Mouse (Mus musculus) E14TG2a.4 (cell line): ENCODE measurements at regions not wholly inside any gene's neighbourhood (a gene's known extent, or its start where the extent isn't known, plus 50 kb on each side); places are given as distances from the start of the nearest gene placed in this dataset.
"Not testable (repeated sequence)": the region's sequence is repeated elsewhere in the genome, so short reads cannot be mapped to it uniquely, and the experiment has no call there.

Experiments used
- H3K27me3 ChIP-seq: 2 replicates; pipeline ENCODE4 v1.6.1; 2014; ENCODE audit warnings: low read length, control low read depth; ENCODE audit not compliant: insufficient read depth
- H3K36me3 ChIP-seq: 2 replicates; pipeline ENCODE4 v1.6.1; 2014; ENCODE audit warnings: low read length, control low read depth; ENCODE audit not compliant: insufficient read depth
- H3K4me1 ChIP-seq: replicated peaks from 2 replicates; pipeline ENCODE4 v1.6.1; 2014; ENCODE audit warnings: low read depth, low read length, control low read depth
- H3K4me3 ChIP-seq: replicated peaks from 2 replicates; pipeline ENCODE4 v1.5.1; 2014; ENCODE audit warnings: mild to moderate bottlenecking, low read length
- H3K9me3 ChIP-seq: 2 replicates; pipeline ENCODE4 v1.6.1; 2014; ENCODE audit warnings: low read length, control low read depth
- CTCF ChIP-seq: conservative IDR thresholded peaks from 2 replicates; pipeline ENCODE4 v1.5.1; 2014; ENCODE audit warnings: low read length
- NANOG ChIP-seq: IDR thresholded peaks from 2 replicates; pipeline ENCODE4 v1.6.1; 2014; ENCODE audit warnings: borderline replicate concordance, low read length, mixed read lengths
- POU5F1 ChIP-seq: IDR thresholded peaks from 2 replicates; pipeline ENCODE4 v1.6.1; 2014; ENCODE audit warnings: low read length, borderline replicate concordance

GRCm38 (mm10) chr1:147074166-147074565 lies 579.6 kb downstream of the Brinp3 start:
- Histone ChIP-seq H3K9me3 (no peaks in the 10 kb centered on the region; the same call in 1 of the 2 replicates), H3K4me1 (no peaks in the 10 kb centered on the region), H3K36me3 (no peaks in the 10 kb centered on the region), H3K4me3 (no peak overlapping the region), H3K27me3 (no peaks in the 10 kb centered on the region)
- TF ChIP-seq POU5F1: no peak
- TF ChIP-seq NANOG: no peak
- no peak for TF ChIP-seq CTCF

GRCm38 (mm10) chr1:147084129-147084799 lies 589.7 kb downstream of the Brinp3 start:
- no peaks in the 10 kb centered on the region for H3K27me3 ChIP-seq
- no peaks in the 10 kb centered on the region for H3K36me3 ChIP-seq
- TF ChIP-seq NANOG: no peak
- TF ChIP-seq CTCF: no peak
- TF ChIP-seq POU5F1: no peak
- H3K4me1 ChIP-seq: no peaks in the 10 kb centered on the region
- no peaks in the 10 kb centered on the region for H3K9me3 ChIP-seq
- H3K4me3 ChIP-seq: no peak overlapping the region

- no peaks in the 10 kb centered on the region for H3K27me3 ChIP-seq
- no peaks in the 10 kb centered on the region for H3K36me3 ChIP-seq
- no peaks in the 10 kb centered on the region for H3K4me1 ChIP-seq
- no peak for TF ChIP-seq POU5F1
- TF ChIP-seq NANOG: no peak
- no peak for TF ChIP-seq CTCF
- no peak overlapping the region for H3K4me3 ChIP-seq
- H3K9me3 ChIP-seq: no peaks in the 10 kb centered on the region
These were observed 631.0 kb downstream of the Brinp3 start for GRCm38 (mm10) chr1:147125541-147125940.

GRCm38 (mm10) chr1:147138176-147138575 lies 643.6 kb downstream of the Brinp3 start:
- Histone ChIP-seq H3K36me3 (no peaks in the 10 kb centered on the region), H3K4me3 (no peak overlapping the region), H3K9me3 (no peaks in the 10 kb centered on the region), H3K4me1 (no peaks in the 10 kb centered on the region), H3K27me3 (no peaks in the 10 kb centered on the region)
- TF ChIP-seq CTCF: no peak
- TF ChIP-seq NANOG: no peak
- no peak for TF ChIP-seq POU5F1

GRCm38 (mm10) chr1:147175350-147175749 lies 680.8 kb downstream of the Brinp3 start:
- Histone ChIP-seq H3K4me3 (no peak overlapping the region), H3K4me1 (no peaks in the 10 kb centered on the region), H3K9me3 (peaks cover 27% of the 10 kb centered on the region), H3K36me3 (no peaks in the 10 kb centered on the region), H3K27me3 (no peaks in the 10 kb centered on the region)
- no peak for TF ChIP-seq NANOG
- no peak for TF ChIP-seq CTCF
- TF ChIP-seq POU5F1: no peak

GRCm38 (mm10) chr1:147186799-147187198 lies 692.2 kb downstream of the Brinp3 start:
- Histone ChIP-seq H3K4me3 (no peak overlapping the region), H3K27me3 (no peaks in the 10 kb centered on the region), H3K9me3 (no peaks in the 10 kb centered on the region), H3K4me1 (no peaks in the 10 kb centered on the region), H3K36me3 (no peaks in the 10 kb centered on the region)
- TF ChIP-seq POU5F1 (no peak), NANOG (no peak), CTCF (no peak)

GRCm38 (mm10) chr1:147187251-147188025 lies 692.9 kb downstream of the Brinp3 start:
- Histone ChIP-seq H3K9me3 (no peaks in the 10 kb centered on the region), H3K36me3 (no peaks in the 10 kb centered on the region)
- TF ChIP-seq POU5F1: no peak

GRCm38 (mm10) chr1:147199959-147200358 lies 705.4 kb downstream of the Brinp3 start:
- H3K4me3 ChIP-seq, H3K27me3 ChIP-seq, H3K4me1 ChIP-seq, H3K9me3 ChIP-seq, H3K36me3 ChIP-seq: not testable (repeated sequence)

More at GRCm38 (mm10) chr1:147187251-147188025, 692.9 kb downstream of the Brinp3 start:
- Histone ChIP-seq H3K27me3 (no peaks in the 10 kb centered on the region), H3K4me3 (no peak overlapping the region), H3K4me1 (no peaks in the 10 kb centered on the region)

- H3K4me3 ChIP-seq: not testable (repeated sequence)
These were observed 720.3 kb downstream of the Brinp3 start for GRCm38 (mm10) chr1:147214890-147215289.

More at GRCm38 (mm10) chr1:147214890-147215289, 720.3 kb downstream of the Brinp3 start:
- not testable (repeated sequence) for H3K36me3 ChIP-seq, H3K9me3 ChIP-seq, H3K27me3 ChIP-seq, H3K4me1 ChIP-seq
